Mouse (Mus musculus): ENCODE results near the gene Avp.

GRCm38 (mm10) chr2:130588373-130588772, 6.0 kb upstream of the Avp start:
- TF ChIP-seq CTCF (IDR thresholded peaks at IDR 0.05; ENCODE audit: borderline replicate concordance, insufficient read depth, low read depth, low read length) (no peak), POLR2A (IDR thresholded peaks at IDR 0.05; ENCODE audit: borderline replicate concordance, insufficient read depth, low read length) (no peak)
